Mouse (Mus musculus) retina, postnatal 7 days (tissue): ENCODE measurements at regions not wholly inside any gene's neighbourhood (a gene's known extent, or its start where the extent isn't known, plus 50 kb on each side); places are given as distances from the start of the nearest gene placed in this dataset.
"Not testable (repeated sequence)": the region's sequence is repeated elsewhere in the genome, so short reads cannot be mapped to it uniquely, and the experiment has no call there.

Experiments used
- DNase-seq: peaks from one replicate; pipeline ENCODE4 v3.0.0-alpha.2; 2012; ENCODE audit warnings: low read depth, low spot score

DNA sequence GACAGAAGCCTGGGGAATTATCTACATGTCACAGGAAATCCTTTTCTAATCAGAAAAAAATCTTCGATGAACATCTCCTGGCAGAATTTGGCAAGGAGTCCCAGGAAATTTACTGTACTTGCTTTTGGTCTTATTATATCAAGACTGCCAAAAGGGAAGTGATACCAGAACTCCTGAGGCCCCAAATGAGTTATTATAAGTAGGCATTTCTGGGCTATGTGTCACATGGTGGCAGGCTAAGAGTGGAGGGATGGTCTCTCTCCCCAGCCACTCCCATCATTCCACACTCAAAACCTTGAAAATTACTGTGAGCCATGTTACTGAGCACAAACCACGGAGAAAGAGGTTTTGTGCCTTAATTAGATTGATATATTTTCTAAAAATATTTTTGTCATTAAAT is 94.0 kb upstream of the Cdk6 start:
- DNase-seq = no peak

DNA sequence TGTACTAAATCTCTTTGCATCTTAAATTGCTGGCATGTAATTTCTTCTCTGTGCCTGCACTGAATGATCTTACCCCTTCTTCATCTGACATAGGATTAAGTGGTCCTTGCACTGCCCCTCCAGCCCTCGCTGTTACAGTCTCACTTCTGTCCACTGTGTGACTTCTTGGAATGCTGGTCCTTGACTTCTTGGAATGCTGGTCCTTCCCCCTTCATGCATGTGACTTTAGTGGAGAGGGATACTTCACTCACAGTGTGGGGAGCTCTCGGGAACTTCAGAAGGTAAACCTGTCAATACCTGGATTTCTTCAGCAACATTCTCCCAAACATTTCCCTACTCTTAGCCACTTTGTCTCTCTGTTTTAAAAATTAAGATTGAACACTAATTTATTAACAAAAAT is 91.0 kb upstream of the Cdk6 start:
- no peak for DNase-seq

DNA sequence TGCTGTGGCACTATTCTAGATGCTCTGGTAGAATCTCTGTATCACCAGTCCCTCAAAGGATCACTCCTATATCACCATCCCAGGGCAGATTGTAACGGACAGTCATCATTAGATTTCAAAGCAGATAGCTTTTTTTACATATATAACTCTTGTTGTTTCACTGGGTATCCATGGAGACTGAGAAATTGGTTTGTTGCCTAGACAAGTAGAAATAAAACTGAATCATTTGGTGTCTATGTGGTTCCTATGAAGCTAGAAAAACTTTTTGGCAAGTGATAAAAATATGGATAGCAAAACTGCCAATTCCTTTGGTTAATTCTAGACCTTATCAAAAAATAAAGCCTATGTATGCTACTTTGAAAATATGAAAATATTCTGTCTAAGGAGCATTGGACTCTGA is 81.0 kb upstream of the Cdk6 start:
- DNase-seq = no peak

DNA sequence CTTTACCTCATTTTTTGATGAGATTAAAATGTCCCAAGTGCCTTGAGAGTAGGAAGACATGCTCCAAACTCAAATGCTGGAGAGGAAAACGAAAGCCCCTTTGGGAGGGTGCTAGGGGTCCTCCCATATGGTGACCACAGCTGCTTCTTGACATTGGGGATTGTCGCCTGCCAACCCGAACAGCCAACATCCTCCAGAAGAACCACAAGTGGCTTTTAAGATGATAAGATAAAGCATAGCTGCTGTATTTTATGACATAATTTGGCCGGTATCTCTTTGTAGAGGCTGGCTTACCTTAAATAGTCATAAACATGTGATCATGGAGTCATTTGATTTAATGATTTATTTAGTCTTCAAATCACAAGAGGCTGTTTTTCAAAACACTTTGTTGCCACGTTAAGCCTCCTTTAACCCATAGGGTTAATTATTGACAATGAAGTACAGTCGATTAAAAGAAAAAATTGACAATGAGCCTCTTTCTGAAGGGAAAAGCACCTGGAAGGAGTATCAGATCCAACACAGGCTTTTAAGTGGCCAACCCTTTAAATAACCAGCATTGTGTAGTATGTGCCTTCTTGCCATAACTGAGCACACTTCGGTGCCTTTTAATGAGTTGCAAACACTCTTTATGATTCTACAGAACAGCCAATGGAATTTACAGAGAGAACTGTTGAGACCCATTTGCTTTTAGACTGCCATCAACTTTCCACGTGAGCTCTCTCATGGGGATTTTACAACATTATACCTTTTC is 76.1 kb upstream of the Cdk6 start:
- DNase-seq = not testable (repeated sequence)

DNA sequence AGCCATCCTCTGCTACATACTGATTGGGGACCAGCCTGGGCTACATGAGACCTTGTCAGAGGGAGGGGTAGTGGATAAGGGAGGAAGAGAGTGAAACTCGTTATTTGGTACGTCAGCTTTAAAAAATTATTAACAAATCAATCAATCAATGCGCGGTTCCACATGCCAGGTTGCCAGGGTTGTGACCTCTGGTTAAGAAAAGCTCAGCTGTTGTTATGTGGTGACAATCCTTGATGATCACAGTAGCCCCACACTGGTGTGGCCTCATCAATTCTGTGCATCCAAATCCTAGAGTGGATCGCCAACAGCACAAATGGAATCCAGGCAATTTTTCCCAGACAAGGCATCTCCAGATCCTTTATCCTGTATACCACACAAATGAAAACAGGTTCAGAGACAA is 74.3 kb upstream of the Cdk6 start:
- no peak for DNase-seq

DNA sequence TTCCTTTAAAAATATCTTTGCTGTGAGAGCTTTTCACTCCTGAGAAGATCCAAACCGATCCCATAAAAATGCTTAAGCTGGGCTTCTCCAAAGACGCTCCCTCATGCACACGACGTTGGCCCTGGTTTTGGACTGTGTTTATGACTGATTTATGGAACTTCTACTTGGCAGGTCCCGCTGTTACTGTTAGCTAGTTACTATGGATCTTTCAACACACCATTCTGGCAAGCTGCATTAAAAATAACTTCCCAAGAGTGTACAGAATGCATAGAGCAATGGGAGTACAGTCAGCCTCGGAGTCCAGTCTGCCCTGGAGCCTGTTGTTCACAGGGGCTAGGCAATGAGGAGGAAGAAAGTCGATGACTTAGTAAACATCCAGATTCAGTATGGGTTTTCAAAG is 71.5 kb upstream of the Cdk6 start:
- no peak for DNase-seq

DNA sequence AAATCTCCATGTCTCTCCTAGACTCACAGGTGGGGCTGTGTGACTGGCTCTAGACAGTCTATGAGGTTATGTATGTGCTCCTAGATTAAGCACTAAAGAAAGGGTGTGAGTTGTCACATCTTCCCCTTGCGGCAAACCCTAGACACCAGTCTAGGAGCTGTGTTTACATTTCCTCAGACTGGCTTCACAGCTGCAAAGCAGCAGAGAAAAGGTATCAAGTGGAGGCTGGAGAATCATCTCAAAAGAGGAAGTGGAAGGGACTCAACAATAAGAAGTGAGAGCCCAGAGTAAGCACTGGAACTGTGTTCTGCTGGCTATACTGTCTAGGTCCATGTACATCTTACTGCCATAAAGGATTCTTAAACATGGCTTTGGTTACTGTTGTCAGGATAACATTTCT is 68.1 kb upstream of the Cdk6 start:
- not testable (repeated sequence) for DNase-seq

DNA sequence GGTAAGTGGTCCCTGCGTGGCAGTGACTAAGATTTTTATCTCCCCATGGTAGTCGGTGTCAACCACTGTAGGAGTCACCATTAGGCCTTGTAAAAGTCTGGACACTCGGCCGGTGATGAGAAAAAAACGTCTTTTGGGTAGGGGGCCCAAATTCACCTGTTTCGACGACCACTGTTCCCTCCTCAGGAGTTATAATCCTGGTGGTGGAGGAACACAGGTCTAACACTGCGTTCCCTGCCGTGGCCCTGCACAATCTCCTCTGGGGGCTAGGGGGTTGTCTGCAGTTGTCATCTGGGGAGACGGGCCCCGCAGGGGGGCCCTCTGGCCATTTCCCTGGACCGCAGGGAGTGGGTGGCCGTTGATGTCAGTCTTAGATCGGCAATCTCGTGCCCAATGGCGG is 64.0 kb upstream of the Cdk6 start:
- DNase-seq = not testable (repeated sequence)

DNA sequence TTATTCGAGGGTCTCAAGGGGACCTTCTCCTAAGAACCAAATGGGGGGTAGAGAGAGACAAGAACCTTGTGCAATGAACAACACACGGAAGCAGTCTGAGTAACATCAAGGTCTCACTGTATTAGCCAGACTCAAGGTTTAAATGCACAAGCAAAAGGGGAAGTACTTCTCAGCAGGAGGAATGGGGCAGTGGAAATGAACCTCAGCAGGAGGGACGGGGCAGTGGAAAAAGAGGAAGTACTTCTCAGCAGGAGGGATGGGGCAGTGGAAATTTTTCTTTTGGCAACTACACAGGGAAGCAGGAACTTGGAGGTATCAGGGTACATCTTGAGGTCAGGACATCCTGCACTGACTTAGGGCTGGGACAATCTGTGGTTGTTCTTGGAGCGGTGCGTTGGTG is 62.3 kb upstream of the Cdk6 start:
- DNase-seq = not testable (repeated sequence)

DNA sequence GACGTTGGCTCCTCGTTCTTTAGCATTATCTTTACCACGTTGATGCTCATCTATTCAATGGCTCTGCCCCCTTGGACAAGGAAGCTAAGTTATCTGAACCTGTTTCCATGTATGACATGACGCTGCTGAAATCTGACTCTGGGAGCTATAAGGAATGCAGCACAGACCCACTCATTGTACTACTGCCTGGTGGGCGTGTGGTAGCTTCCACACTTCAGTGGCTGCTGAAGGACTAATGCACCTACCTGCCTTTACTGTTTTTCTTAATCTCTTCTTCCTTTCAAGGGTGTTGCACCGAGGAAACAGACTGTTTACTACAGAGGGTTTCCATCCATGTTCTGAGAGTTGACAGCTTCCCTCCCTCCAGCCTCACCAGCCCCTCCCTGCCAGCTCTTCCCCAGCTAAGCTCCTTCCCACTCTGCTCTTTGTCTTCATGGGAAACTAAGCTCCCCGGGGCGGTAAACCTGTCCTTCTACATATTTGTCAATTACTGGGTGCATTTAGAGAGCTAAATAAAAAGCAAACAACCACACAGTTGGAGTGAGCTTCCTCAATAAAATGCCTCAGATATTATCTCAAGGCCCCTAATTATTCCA is 59.3 kb upstream of the Cdk6 start:
- not testable (repeated sequence) for DNase-seq

DNA sequence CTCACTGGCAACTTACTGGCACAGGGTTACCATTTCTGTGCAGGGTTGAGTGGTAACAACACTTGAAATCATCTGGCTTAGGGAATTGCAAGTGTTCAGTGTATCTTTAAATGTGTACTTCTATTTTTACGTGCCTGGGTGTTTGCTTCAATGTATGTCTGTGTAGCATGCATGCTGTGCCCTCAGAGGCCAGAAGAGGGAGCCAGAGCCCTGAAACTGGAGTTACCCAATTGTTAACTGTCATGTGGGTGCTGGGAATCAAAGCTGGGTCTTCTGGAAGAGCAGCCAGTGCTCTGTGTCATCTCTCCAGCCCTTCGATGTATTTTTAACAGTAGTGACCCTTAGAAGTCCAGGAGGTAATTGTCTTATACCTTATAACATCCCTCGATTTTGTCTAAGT is 58.2 kb upstream of the Cdk6 start:
- DNase-seq = no peak

DNA sequence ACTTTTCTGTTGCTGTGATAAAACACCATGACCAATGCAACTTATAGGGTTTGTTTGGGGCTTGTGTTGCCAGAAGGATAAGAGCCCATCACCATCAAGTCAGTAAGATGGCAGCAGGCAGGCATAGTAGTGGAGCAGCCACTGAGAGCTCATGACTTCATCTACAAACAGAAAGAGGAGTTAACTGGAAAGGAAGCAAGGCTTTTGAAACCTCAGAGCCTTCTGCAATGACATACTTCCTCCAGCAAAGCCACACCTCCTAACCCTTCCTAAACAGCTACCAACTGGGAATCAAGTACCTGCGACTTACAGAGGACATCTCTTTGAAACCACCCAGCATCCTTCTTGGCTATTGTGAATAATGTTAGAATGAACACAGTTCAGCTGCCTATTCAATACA is 57.0 kb upstream of the Cdk6 start:
- DNase-seq = not testable (repeated sequence)

DNA sequence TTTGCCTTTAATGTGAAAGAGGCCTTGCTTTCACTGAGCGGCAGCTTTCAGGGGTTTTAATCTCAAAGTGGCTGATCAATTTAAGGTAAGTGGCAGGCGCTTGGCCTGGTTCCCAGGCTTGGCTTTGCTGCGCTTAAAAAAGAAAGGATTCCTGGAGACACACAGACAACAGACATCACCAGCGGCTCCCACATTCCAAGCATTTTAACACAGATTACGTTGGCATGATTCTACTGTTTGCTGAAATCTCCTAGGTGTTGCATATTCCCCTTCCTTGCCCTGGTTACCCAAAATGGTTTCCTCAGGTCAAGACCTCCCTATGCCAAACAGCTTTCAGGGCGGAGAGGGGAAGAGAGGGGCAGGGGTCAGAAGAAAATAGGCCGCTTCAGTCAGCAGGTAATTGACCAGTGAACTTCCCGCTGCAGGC is 51.3 kb upstream of the Cdk6 start:
- peak; percentile 6 for DNase-seq
